Mouse (Mus musculus) adrenal gland, postnatal 4 days (tissue): ENCODE results near the gene Cd300lg. TPM values are rescaled to one million over a fixed set of nuclear protein-coding genes. Genes with fewer than 3 reads are reported as not detected.

Experiments used
- DNase-seq, 2 experiments: peaks; one replicate each; pipeline ENCODE4 v3.0.0; 2021 to 2022; ENCODE audit warnings: low spot score in 2 of 2, mixed read lengths in 2 of 2
- total RNA-seq, 2 experiments: library from RNA; stranded (reverse); gene quantifications; 2 replicates each; pipeline ENCODE4 v1.2.3; 2021

Cd300lg gene
- total RNA-seq, 2 experiments from 2014 or later: 10.7 to 15.6 TPM

DNA sequence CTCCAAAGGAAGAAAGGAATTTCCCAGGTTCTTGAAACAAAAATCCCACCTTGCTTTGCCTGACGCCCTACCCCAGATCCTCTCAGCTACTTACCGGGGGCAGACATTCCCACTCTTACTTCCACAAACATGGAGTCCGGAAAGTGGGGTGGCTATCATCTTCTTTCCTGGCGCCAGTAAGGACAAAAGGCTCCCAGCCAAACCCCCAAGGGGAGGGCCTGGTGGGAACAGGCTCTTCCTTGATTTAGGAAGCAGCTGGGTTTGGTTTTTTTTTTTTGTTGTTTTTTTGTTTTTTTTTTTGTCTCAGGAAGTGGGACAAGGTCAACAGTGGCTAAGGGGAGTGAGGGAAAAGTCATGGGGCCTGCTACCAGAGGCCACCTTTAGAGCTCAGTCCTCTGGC is 10.2 kb downstream of the Cd300lg start:
- no peak for DNase-seq

DNA sequence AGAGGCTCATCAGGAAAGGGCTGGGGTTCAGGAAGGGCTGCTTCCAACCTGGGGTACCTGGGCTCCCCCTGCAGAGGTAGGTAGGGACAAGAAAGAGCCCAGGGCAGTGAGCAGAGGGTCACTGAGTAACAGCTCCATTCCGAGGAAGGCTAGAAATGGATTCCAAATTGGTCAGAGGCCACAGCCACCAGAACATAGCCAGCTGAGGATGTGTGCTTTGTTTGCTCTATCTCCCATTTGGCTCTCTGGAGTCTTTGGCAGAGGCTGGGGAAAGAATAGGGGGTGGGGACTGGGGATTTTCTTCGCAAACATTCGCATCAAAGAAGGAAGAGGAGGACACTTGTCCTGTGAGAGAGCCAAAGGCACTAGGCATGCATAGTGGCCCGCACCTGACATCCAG is 10.6 kb downstream of the Cd300lg start:
- DNase-seq: no peak

DNA sequence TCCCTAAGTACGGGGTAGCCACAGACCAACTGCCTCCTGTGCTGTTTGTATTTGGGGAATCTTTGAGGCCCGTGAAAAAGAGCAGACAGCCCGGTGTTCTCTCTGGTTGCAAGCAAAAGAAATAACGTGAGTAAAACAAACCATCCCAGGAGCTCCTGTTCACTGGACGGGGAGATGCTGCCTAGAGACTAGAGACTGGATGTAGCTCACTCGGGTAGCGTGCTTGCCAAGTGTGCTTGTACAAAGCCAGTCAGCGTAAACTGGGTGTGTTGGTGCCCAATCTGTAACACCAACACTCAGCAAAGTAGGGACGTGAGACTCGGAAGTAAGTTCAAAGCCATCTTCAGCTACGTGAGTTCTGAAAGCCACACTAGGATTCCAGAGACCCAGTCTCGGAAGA is 11.4 kb downstream of the Cd300lg start:
- no peak for DNase-seq

DNA sequence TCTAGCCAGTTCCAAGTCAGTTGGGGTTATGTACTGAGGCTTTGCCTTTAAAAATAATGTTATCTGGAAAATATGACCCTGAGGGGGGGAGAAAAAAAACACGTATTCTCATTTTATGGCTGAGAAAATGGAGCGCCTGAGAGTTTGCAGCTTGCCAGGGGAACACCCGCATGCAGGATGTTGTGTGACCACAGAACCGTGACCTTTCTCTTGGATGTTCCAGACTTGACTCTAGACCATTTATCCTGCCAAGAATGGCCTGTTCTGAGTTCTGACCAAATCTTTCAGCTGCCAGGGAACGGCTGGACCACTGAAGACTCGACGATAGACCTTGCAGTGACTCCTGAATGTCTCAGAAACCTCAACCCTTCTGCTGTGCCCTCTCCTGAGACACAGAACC is 11.9 kb downstream of the Cd300lg start:
- DNase-seq: no peak

DNA sequence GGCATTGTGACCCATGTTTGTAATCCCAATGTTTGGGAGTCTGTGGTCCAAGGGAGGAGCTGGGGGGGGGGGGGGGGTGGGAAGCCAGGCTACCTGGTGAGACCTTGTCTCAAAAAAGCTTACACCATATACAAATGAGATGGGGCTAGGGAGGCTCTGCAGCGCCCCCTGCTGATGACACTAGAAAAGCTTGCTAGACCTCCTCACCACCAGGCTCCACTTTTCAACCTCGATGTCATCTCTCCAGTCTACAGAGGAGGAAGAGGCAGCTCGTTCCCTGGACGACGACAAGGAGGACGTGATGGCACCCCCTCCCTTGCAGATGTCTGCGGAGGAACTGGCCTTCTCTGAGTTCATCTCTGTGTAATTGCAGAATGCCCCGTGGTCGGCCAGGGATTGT is 12.5 kb downstream of the Cd300lg start:
- DNase-seq: no peak

DNA sequence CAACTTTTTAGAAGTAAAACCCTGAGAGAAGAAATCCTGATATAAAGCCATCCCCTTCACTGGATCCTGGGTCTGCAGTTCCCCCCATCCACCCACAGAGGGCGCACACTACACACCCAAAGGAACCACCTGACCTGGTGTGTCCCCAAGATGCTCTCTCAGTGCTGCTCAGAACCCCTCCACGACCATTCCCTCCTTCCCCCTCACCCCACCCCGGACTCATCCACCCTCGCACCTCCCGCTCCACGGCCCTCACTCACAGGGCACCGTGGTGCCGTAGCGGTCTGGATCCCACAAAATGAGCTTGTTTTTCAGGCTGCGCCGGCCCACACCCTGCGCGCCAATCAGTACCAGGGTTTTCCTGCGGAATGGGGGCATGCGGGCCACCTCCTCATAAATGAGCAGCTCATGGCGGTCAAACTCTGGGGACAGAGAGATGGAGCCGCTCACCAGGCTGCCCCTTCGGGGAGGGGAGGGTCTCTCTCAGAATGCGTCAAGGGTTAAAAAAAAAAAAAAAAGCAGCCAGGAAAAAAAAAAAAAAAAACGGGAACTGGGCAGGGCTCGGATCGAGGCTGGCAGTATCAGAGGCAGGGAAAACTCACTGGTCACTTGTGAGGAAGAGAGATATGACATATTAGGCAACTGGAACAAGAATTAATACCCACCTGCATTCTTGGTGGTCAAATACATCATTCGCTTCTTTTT is 20.1 kb downstream of the Cd300lg start:
- DNase-seq: peak; percentile 28 to 59

DNA sequence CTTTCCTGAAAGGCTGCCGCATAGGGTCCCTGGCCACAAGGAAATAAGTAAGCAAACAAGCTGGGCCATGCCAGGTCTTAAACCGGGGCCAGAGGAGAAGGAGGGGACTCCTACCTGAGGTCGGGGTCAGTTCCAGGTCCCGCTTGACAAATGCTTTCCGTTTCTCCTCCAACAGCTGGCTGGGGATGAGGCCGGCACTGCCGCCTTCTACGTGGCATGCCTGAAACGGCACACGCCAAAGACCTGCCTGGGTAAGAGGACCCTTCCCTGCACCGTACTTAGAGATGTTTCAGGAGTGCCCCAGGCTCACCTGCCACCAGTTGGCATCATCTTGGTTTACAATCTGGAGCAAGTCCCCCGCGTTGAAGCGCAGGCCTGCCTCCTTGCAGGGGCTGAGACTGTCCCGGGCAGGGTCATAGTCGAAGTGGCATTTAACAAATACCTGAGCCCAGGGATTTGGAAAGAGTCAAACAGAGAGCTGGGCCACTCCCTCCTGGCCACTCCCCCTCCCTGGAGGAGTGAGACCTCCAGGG is 20.7 kb downstream of the Cd300lg start:
- no peak for DNase-seq

DNA sequence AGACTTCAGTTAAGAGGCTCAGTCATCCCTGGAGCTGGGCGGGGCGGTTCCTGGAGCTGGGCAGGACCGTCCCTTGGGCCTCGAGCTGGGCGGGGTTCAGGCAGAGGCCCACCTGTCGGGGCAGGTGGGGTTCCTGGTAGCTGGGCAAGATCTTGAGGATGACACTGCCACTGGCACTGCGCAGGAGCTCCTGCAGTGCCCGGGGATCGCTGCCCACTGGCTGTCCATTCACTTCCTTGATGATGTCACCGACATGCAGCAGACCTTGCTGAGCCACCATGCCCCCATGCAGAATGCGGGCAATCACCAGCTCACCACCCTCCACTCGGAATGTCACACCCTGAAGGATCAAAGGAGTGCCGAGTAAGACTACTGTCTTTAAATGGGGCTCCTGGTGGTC is 21.8 kb downstream of the Cd300lg start:
- no peak for DNase-seq

DNA sequence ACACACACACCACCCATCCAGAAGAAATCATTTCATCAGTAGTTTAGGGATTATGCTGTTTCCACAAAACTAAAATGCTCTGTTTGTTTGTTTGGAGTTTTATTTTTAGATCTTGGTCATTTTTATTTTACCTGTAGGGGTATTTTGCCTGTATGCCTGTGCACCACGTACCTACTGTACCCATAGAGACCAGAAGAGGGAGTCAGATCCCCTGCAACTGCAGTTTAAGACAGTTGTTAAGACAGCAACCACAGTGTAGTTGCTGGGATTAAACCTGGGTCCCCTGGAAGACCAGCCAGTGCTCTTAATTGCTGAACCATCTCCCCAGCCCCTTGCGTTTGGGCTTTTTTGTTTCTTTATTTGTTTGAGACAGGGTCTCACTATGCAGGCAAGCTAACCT is 27.7 kb downstream of the Cd300lg start:
- DNase-seq: no peak

DNA sequence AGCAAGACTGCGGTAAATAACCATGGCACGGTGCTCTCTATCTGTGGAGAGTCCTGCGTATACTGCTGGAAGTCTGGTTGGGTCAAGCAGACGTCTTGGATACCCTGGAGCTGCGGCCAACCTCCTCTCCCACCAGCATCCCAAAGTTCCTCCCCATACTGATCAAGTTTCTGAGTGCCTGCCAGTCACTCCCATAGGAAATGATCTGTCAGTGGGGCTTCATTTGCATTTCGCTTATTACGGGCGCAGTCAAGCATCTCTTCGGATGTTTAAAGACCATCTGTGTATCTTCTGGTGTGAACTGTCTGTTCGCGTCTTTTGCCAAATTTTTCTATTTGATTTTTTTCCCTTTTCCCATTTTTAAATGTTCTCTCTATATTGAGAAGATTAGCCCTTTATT is 28.3 kb downstream of the Cd300lg start:
- no peak for DNase-seq

DNA sequence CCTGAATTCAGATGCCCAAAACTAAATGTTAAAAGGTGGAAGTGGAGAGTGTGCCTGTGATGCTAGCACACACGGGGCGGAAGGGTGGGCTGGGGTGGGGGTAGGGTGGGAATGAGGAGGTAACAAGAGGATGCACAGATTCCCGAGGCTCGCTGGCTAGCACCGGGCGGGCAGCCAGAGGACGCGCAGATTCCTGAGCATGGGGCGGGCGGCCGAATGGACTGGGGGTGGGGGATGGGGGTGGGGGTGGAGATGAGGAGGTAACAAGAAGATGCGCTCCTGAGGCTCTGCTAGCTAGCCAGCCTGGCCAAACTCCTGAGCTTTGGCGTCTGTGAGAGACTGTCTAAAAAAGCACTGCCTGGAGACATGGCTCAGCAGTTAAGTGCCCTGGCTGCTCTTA is 29.1 kb downstream of the Cd300lg start:
- DNase-seq: no peak

DNA sequence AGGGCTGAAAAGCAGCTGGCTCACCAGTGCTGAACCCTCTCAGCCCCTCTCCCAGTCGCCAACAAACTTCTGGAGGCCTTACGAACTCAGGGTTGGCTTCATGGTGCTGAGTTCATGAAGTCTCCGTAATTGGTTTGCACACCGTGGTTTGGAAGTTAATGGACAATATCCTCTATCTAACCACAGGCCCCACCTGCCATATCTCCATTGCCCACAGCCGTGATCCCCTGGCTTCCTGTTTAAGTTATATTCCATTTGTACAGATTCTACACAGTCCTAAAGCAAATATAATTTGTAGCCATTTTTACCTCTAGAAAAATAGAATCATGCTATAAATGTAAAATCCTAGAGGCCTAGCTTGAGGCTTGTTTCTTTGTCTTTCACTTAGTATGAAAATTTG is 31.4 kb downstream of the Cd300lg start:
- no peak for DNase-seq

DNA sequence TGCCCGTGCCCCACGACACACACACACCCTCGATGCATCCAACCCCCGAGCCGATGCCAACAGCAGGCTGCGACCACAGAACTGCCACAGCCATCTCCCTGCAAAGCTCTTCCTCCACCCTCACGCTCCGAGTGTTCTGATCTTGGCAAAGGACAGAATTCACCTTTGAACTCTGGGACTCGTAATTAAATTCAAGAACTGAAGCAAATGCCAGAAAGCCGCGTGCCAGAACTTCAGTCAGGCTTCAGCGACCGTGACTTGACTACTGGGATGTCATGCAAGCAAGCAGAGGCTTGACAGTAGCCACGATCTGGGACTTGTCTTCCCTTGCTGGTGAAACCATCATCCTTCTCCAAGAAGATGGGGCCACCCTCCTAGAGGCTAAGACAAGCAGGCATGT is 32.4 kb downstream of the Cd300lg start:
- DNase-seq: no peak

DNA sequence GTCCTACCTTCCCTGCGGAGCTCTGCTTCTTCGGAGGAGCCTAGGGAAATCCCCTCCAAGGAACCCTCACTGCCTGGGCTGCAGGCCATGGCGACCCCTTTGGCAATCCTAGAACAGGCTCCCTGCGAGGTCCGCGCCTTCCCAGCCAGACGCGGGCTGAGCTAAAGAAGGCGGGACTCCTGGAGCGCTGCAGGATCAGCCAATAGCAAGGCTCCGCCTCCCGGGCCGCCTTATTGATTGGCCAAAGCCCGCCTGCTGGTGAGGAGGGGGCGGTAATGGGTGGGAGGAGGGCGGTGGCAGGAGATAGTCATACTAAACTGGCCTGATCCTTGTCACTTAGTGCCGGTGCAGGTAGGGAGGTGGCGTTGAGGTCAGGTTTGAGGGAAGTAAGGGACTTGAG is 41.0 kb downstream of the Cd300lg start:
- DNase-seq: peak; percentile 49 to 50

DNA sequence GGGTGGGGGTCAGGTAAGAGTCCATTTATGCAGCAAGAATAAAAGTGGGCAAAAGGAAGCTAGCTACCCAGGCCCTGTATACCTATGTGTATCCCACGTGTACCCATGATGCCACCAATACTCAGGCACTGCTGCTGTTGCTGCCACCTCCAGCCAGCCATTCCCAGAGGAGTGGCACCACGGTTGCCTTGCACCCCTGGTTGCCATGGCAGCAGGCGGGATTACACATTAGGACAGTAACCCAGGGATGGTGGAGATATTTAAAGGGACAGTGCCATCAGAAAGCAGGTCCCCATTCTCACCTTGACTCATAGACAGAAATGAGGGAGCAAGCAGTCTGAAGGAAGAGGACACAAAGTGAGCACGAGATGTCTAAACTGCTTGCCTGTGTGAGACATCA is 41.9 kb downstream of the Cd300lg start:
- no peak for DNase-seq

DNA sequence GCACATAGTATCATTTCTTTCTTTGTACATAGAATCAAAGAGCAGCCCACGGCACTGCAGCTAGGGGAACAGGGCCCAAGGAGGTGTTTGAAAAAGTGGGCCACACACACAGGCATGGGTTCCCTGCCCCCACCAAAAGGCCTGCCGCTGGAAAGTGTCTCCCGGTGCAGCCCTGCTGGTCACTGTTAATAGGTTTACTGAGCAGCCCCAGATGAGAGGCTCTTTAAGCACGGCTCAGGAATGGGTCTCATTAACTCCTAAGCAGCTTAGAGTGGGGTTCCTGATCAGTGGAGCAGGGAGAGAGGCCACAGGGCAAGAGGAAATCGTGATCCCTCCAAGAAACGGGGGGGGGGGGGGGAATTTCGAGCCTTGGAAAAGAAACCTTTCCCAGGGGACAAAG is 42.9 kb downstream of the Cd300lg start:
- no peak for DNase-seq

DNA sequence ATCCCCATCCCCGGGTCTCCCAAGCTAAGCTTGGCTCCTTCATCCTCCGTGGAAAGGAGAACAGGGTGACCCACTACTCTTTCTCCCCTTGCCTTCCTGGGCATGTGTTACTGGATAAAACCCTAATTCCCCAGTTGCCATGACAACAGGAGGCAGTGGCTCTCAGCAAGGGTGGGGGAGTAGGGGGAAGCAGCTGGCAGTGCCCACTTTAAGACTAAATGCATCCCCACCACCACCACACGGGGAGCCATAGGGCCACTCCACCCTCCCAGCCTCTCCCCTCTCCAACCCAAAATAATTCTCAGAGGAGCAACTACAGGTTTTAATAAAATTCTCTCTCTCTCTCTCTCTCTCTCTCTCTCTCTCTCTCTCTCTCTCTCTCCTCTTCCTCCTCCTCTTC is 45.0 kb downstream of the Cd300lg start:
- DNase-seq: no peak

DNA sequence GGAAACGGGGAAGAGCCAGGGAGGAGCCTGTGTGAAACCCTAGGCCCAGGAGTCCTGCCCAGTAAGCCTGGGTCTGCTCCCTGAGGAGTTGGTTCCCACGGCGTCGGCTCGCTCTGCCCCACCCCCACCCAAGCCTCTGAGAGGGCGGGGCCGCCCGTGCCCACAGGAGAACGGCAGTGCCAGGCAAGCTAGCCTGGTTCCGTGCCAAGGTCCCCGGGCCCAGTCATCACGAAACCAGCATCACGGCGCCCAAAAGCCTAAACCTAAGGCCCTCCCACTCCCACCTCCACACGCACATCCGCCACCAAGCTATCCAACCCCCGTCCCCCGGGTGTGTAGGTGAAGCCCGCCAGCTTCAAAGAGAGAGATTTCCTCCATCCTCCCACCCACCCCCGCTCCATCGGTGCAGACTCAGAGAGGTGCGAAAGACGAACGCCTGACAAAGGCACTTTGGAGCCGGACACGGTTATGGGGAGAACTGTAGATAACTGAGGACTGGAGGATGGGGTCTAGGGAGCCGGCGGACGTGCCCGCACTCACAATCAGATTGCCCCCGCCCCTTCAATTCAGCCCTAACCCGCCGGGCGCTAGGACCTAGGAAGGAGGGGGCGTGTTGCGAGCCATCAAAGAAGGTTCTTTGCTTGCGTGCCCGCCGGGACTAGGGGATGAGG is 45.9 kb downstream of the Cd300lg start:
- peak; percentile 34 to 51 for DNase-seq

DNA sequence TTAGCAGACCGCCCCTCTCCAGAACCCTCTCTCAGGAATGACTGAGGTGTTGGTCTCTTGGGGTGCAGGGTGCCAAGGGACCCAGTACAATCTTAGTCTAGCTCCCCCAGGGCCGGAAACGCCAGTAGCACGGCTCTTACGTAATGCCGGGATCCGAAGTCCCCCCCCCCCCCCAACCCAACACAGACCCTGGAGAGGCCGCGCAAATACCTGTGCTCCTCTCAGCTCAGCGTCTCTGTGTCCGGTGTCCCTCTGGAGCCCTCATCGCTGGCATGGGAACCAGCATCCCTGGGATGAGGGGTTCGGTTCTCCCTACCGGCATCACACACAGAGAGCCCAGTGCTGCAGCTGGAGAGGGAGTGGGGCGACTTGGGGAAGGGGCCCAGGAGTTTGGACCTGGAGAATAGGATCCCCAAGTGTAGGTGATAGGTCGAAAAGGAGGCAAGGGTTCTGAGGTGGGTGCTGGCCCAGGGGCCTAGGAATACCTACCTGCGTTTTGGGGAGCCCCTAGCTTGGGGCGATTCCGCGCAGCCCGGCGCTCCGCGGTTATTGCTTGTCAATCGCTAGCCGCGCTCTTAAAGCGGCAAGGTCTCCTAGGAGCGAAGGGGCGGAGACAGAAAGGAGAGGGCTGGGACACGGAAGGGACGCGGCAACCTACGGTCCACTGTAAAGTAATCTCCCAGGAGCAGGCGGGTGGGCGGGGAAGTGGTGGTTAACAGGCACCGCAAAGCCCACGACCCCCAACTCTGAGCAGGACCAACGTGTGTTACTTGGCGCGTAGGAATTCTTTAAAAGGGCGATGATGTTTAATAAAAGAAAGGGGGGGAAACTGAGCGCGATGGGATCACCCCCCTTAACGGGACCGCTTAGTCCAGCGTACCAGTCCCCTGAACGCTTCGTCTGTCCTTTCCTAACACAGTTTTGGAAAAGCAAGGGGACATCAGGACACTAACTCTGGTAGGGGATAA is 46.9 kb downstream of the Cd300lg start, which contains the start of gene Mpp2:
Gene Mpp2 (minus strand): TSS at position 585 of the 968 bp plus-strand sequence.
- DNase-seq: peak; percentile 10 to 47

DNA sequence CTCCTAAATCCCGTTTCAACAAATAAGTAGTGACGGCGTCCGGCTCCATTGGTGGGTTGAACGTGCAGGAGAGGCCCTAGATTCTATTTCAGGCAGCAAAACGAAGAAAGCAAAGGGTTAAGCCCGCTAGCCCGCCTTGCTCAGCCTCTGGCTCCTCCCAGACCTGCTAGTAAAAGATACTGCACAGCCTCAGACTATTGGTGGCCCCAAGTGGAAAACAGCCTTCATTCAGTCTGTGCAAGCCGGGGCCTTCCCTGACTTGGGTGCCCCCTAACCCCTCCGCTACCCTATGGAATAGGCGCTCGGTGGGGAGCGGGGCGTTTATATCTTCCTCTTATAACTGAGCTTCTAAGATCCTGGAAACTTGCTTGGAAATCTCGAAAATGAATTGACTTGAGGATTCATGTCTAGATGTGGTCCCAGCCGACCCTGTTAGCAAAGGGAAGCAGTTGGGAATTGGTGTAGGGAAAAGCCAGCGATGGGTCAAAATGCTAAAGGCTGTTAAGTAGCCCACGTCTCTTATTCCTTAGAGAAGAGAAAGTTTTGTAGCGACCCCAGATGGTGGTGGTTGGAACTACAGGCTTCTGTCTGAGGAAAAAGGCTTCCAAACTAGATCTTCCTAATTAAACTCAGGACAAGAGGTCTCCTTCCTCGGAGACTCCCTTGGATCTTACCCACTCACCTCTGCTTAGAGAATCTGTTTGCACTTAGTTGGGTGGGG is 47.9 kb downstream of the Cd300lg start:
- no peak for DNase-seq

DNA sequence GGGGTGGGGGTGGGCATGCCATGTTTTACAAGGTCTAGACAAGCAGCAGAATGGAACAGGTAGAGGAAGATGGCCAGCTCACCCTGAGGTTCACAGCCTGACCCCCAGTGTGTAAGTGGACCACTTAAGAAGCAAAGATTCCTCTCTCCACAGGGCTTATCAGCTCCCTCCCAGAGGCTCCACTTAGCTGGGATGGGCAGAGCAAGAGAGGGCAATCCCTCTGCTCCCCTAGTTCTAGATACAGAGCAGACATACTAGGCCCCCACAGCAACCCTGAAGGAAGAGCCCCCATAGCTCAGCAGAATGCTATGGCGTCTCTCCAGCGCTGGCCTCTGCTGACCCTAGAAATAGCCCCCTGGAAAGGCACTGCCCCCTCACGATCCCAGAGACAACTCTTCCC is 54.4 kb downstream of the Cd300lg start:
- DNase-seq: no peak
